In the genomic region with DNA sequence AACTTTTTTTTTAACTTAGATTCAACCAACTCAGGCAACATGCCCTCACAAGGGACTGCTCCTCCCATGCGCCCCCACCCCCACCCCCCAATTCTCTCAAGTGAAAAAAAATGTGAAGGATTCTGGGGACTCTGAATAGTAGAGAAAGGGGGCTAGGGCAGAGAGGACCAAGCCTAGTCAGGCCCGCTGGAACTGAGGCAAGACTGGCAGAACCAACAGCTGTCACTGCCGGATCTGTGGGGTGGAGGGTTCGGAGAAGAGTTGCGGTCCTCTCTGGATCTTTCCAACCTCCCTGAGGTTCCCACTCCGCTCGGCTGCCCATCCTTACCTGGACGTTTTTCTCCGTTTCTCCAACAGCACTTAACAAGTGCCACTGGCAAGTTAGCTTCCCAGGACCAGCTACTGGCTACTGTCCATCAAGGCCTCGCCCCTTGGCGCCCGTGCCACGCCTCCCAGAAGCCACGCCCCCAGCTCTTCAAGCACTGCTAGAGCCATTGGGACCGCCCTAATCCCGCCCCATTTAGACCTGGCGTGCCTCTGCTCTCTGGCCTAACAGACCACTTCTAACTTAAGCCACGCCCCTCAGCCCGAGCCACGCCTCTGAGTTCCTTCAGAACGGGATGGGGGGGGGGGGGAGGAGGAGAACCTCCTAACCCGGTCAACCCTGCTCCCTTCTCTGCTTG, we compare ENCODE assay signal across 8 mouse cellular contexts. TPM values are rescaled to one million over a fixed set of nuclear protein-coding genes. Genes with fewer than 3 reads are reported as not detected.
DNase-seq lines count a peak whose midpoint lies in the region; ATAC-seq and TF ChIP-seq lines count a peak whose summit lies in the region.

A gene (minus strand): TSS at position 391 of the 683 bp plus-strand sequence.

- ATAC-seq in frontal cortex, adult (ENCODE audit: low TSS enrichment) = peak; percentile 78; the same call in 1 of the 2 replicates
- ATAC-seq in hematopoietic stem cell, adult 5-6 weeks (replicated peaks in 1 of 2; ENCODE audit: insufficient read depth in 1 of 2, low FRiP score in 2 of 2, low TSS enrichment in 1 of 2, low read depth in 1 of 2, poor library complexity in 2 of 2, severe bottlenecking in 2 of 2) = peak; percentile 97 to 100
- peak; percentile 99 for ATAC-seq in lung, embryonic 15.5 days (ENCODE audit: borderline replicate concordance, extremely low read depth, low FRiP score, low TSS enrichment)

- no peak within 1 kb of the TSS for H3K9ac ChIP-seq in lung, embryonic 15.5 days

- H3K27ac ChIP-seq in lung, embryonic 15.5 days = no peak within 1 kb of the TSS
- H3K27ac ChIP-seq in olfactory bulb, adult 2 months (ENCODE audit: insufficient read depth, low read depth, low read length) = no peak within 1 kb of the TSS
- no peak within 1 kb of the TSS for H3K27ac ChIP-seq in thymus, adult 2 months (ENCODE audit: control insufficient read depth, insufficient read depth, low read length)

- H3K9me3 ChIP-seq in lung, embryonic 15.5 days = no peaks in the 10 kb centered on the region

- whole genome bisulfite sequencing in lung, embryonic 15.5 days = 11% methylated on average over 22 of the region's 22 CpGs
- 8% methylated on average over 22 of the region's 22 CpGs for WGBS in olfactory bulb, adult 2 months
- 8% methylated on average over 21 of the region's 22 CpGs for WGBS in thymus, adult 2 months

- peak within 1 kb of the TSS; percentile 36 for H3K4me3 ChIP-seq in lung, embryonic 15.5 days
- H3K4me3 ChIP-seq in olfactory bulb, adult 2 months (ENCODE audit: insufficient read depth, low read depth, low read length) = peak within 1 kb of the TSS; percentile 14
- peak within 1 kb of the TSS; percentile 45 for H3K4me3 ChIP-seq in thymus, adult 2 months (ENCODE audit: control insufficient read depth, insufficient read depth, low read length)

- no peaks in the 10 kb centered on the region; the same call in 1 of the 2 replicates for H3K27me3 ChIP-seq in lung, embryonic 15.5 days
- no peaks in the 10 kb centered on the region for H3K27me3 ChIP-seq in thymus, adult 2 months (ENCODE audit: control insufficient read depth, insufficient read depth, low read length)

- peak; percentile 94 for DNase-seq in Muller cell, postnatal 12 days (ENCODE audit: inconsistent ontology term)
- DNase-seq in cerebellum, adult 9-11 months = peak; percentile 43
- DNase-seq in layer of hippocampus, adult 8-10 months (ENCODE audit: low spot score in 2 of 2) = peak; percentile 51 to 60
- DNase-seq in thymus, adult 2 months = peak; percentile 44

- H3K4me2 ChIP-seq in lung, embryonic 15.5 days = peak within 1 kb of the TSS; percentile 57

- TF ChIP-seq CTCF in olfactory bulb, adult 2 months (IDR thresholded peaks at IDR 0.05; ENCODE audit: insufficient read depth, low read depth, low read length) = no peak
- TF ChIP-seq CTCF in thymus, adult 2 months (IDR thresholded peaks at IDR 0.05; ENCODE audit: borderline replicate concordance, control insufficient read depth, extremely low read depth, insufficient read depth, low read length, poor library complexity) = no peak

- H3K4me1 ChIP-seq in lung, embryonic 15.5 days = no peaks in the 10 kb centered on the region
- peaks cover 5% of the 10 kb centered on the region; the same call in 1 of the 2 replicates for H3K4me1 ChIP-seq in olfactory bulb, adult 2 months (ENCODE audit: control insufficient read depth, insufficient read depth, low read length)
- peaks cover 8% of the 10 kb centered on the region for H3K4me1 ChIP-seq in thymus, adult 2 months (replicated peaks; ENCODE audit: control insufficient read depth, insufficient read depth, low read length)

- no peak for TF ChIP-seq POLR2A in olfactory bulb, adult 2 months (IDR thresholded peaks at IDR 0.05; ENCODE audit: insufficient read depth, low read depth, low read length)
- no peak for TF ChIP-seq POLR2A in thymus, adult 2 months (IDR thresholded peaks at IDR 0.05; ENCODE audit: control insufficient read depth, extremely low read depth, insufficient read depth, low read length, poor library complexity)

- H3K36me3 ChIP-seq in lung, embryonic 15.5 days = no peaks in the 10 kb centered on the region
- H3K36me3 ChIP-seq in thymus, adult 2 months (ENCODE audit: control insufficient read depth, insufficient read depth, low read length) = no peaks in the 10 kb centered on the region

RNA-seq across cellular contexts. Expression of the gene that starts here (rescaled TPM):
- total RNA-seq in hematopoietic stem cell, adult 5-6 weeks (2017) = 1.5 and 2.1 TPM in 2 replicates
- total RNA-seq in layer of hippocampus, adult 8-10 months (2022) = 1 to 10 TPM; 2.1 to 3.7 (median 2.7) TPM
- polyA plus RNA-seq in lung, embryonic 15.5 days (2015; fragmentation: Nextera tagmentation; extraction: Ambion mirVana) = 0.62 and 0.64 TPM in 2 replicates
- not detected in 2 replicates for polyA plus RNA-seq in olfactory bulb, adult 2 months (2012; ENCODE audit: insufficient read depth, insufficient read length, low replicate concordance, missing spikeins)
- polyA plus RNA-seq in thymus, adult 2 months (2012; rRNA removed) = 2.7 and 2.9 TPM in 2 replicates

Comparison
In these comparisons a context has a peak if more than half of its experiments do, and no peak if none do; other contexts are left out.
1. Peak in ATAC-seq, H3K4me3 ChIP-seq and H3K4me2 ChIP-seq in lung, embryonic 15.5 days; RNA of the gene not detected or under 1 TPM.
2. DNase-seq: peak in every context shown above with its lines; median percentile 94 in Muller cell, postnatal 12 days; 56 in layer of hippocampus, adult 8-10 months; 44 in thymus, adult 2 months; 43 in cerebellum, adult 9-11 months.